Mouse (Mus musculus) pancreas, adult 10 weeks (tissue): Measurements from ENCODE around the gene Ccdc137. TPM values are rescaled to one million over a fixed set of nuclear protein-coding genes. Genes with fewer than 3 reads are reported as not detected.

Experiments
- polyA plus RNA-seq: library from polyadenylated mRNA; stranded (reverse); fragments of 350-450 nt; fragmentation: Illumina TruSeq; extraction: RNeasy Lipid Tissue Mini Kit (QIAGEN cat#74804); gene quantifications from one replicate; pipeline ENCODE4 v1.2.3, GENCODE M21; 2015; ENCODE audit warnings: low read depth, low replicate concordance; ENCODE audit not compliant: insufficient read depth

Ccdc137 gene
- 10.5 TPM for polyA plus RNA-seq

DNA sequence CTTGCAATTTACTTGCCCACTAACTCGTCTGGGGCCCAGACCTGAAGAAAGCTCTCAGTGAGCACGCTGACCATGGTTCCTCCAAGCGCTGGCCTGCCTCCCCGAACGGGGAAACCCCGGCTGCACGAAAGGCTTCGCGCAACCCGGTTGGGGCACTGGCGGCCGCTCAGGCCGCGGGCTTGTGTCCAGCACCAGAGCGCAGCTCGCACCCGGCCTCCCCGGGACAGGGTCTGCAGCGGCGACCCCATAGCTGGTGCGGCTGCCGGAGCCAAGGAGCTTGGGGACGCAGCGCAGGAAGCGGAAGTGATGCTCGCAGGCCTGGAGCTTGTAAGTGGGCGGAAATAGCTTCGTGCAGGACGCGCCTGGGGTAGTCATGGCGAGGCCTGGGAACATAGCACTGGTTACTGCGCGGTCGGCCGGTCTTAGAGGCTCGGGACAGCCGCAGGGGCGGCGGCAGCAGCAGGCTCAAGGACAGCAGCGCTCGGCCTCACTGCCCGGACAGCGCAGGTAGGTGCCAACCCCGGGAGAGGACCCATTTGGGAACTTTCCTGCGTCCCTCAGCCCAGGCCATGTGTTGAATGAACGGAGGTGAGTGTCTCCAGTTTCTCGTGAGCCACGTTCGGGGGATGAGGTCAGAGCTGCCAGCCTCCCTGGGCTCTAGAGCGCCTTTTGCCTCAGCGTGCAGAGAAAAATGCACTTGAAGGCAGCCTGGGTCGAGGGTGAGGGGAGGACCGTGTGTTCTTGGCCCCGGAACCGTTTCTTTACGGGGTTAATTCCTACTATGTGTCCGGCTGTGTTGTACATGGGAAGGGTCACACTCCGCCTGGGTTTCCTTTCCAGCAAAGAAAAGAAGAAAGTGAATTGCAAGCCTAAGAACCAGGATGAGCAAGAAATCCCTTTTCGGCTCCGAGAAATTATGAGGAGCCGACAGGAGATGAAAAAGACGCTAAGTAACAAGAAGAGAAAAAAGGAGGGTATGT, at the start of gene Ccdc137, which contains the start of gene Oxld1:
Gene Ccdc137, plus strand, starts transcription at position 344 of the 980 bp plus-strand sequence.
Gene Oxld1, minus strand, starts transcription at position 297 of the 980 bp plus-strand sequence.

DNA sequence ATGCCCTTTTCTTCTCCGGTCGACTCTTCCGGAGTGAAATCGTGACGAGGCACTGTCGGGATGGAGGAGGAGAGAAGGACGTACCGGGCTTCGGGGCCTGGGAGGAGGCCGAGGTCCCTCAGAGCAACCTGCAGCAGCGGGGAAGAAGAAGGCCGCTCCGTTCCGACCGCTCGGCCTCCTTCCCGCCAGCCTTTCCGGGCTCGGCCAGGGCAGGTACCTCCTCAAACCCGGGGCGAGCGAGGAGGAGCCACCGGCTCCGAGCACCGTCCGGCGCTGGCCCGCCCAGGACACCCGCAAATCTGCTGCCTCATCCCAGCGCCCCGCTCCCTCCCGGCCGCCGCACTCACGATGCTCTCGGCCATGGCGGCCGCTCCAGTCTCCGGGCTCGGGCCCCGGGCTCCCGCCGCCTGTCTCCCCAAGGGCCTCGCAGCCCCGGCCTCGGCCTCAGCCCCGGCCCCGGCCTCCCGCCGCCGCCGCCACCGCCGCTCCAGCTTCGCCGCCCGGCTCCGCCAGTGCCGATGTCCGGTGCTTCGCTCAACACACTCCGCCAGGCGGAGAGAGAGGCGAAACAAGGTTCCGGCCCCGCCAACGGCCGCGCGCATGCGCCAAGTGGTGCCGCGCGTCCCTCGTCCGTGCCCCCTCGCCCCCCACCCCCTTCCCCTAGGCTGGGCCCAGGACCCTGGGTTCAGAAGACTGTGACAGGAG, 20.6 kb upstream of the Ccdc137 start, which contains the start of gene Nploc4:
Gene Nploc4, minus strand, starts transcription at position 557 of the 705 bp plus-strand sequence.

DNA sequence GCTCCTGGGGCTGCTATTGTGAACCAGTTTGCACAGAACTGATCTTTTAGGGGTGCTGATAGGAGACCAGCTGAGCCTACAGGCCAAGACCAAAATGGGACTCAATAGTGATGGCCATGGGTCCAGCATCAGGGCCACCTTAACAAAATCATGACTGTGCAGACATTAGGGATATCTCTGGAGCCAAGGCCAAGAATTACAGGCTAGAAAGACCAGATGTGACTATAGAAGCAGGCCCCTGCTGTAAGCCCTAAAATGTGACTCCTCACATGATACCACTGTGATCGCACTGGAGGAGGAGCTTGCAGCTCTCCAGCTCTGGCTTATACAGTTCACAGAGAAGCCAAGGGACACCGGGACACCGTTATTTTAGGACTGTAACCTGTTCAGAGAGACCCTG, 15.6 kb upstream of the Ccdc137 start, which contains the start of gene Tspan10:
Gene Tspan10, plus strand, starts transcription at position 301 of the 400 bp plus-strand sequence.

DNA sequence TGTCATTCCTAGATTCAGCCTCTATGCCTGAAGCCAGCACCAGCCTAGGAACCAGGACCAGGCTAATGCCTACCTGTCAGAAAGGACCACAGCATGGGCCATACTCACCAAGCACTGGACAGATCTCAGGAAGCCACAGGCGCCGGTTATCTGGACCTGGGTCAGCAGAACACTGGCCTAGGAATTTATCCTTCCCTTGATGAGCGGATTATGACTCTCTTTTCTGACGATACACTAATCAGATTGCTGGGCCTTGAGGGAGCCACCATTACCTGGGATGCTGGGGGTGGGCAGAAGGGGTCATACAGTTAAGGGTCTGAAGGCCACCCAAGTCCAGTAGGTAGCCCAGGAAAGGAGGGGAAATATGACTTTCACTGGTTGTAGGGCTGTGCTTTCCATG, 4.6 kb upstream of the Ccdc137 start, which contains the start of gene Pde6g:
Gene Pde6g, minus strand, starts transcription at position 195 of the 400 bp plus-strand sequence.

DNA sequence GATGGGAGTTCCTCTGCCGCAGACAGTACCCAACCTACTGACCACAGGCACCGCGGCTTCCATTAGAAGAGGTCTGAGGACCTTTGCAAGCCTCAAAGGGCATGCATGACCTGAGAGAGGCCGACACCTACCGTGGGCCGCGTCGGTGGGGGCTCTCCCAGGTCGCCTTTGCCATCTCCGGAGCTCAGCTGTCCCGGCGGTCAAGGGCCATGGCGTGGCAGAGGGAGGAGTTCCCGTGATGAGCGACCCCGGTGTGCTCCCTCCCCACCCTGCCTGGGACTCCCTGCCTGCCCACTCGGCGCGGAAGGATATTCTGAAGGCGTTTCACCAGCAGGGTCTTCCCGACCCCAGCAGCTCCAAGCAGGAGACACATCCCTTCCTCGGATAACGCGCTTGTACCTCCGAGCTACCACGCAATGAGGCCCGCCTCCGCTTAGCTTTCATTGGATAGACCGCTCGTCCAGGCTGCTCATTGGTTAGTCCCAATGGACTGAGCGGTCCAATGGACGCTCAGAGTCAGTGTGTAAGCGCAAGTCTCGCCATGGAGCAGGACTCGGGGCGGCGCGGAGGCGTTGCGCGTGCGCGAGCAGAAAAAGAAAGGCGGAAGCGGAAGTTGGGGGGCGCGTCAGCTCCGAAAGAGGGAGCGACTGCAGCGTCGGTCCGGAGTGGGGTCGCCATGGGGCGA, 9.3 kb downstream of the Ccdc137 start, which contains the start of gene Arl16:
Gene Arl16, minus strand, starts transcription at position 557 of the 685 bp plus-strand sequence.

DNA sequence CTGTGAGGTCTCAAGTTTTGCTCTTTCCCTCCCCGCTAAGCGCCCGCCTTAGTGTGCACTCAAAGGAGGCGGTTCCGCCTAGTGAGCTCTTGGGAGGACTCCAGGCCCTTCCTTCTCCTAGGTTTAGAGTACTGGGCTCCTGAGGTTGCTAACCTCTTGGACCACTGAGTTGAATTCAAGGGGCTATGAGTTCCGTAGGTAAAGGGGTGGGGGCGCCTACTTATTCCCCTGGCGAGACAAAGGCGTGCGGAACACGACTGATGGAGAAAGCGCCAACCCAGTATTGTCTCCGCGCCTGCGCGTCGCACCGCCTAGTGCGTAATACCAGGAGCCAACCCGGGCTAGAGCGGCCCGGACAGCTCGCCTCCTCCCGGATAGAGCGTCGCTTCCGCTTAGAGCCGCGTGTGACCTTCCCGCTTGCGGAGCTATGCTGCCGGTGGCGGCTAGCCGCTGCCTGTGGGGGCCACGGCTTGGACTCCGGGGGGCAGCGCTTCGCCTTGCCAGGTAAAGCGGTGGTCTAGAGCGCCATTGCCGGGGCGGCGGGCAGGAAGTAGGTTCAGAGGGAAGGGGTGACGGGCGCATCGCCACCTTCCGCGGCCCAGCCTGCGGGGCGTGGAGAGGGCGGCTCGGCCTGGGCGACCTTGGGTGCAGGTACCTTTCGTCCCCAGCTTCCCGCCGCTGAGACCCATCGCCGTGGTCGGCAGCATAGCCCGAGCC, 26.5 kb downstream of the Ccdc137 start, which contains the start of gene Mrpl12:
Gene Mrpl12, plus strand, starts transcription at position 349 of the 717 bp plus-strand sequence.

DNA sequence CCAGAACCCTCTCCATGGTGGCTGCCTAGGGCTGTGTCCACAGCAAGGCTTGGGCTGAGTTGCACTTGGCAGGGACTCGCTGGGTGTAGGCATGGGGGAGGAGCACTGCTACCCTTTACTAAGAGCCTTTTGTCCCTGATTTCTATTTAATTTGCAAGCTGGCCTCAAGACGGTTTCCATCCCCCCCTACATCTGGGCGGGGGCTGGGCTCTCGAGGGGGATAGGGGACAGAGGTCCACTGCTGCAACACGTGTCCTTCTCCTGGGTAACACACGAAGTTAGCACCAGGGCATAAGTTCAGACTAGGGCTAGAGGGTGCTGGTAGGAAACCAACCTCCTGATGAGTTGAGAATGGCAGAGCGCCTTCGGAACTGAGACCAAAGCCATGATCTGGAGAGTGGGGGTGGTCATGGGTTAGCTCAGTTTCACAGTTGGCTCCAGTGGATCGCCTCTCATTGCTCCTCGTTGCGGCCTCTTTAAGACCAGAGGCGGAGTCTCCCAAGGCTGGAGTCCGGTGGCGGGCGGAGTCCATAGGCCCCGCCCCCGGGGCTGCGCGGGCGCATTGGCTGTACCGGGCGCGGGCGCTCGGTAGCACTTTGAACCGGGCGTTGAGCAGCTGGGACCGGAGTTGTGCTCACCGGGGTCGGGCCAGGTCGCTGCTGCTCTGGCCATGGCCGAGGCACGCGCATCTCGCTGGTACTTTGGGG, 33.6 kb downstream of the Ccdc137 start, which contains the start of gene Slc25a10:
Gene Slc25a10, plus strand, starts transcription at position 524 of the 707 bp plus-strand sequence.

Other genes with a start within 250 kb of the Ccdc137 start
- gene Bahcc1, start 225.2 kb upstream of the Ccdc137 start, polyA plus RNA-seq, result 4.6 TPM
- gene Actg1, start 109.6 kb upstream of the Ccdc137 start, polyA plus RNA-seq, result 280 TPM
- not detected for gene Fscn2, start 96.6 kb upstream of the Ccdc137 start, polyA plus RNA-seq
- gene Faap100, start 79.4 kb upstream of the Ccdc137 start, polyA plus RNA-seq, result 5.7 TPM
- gene Nploc4, start 20.4 kb upstream of the Ccdc137 start, polyA plus RNA-seq, result 10.3 TPM
- gene Tspan10, start 15.5 kb upstream of the Ccdc137 start, polyA plus RNA-seq, result not detected
- gene Pde6g, start 4.6 kb upstream of the Ccdc137 start, polyA plus RNA-seq, result 1.3 TPM
- gene Oxld1, start within 50 bp of the Ccdc137 start, polyA plus RNA-seq, result 2.7 TPM
- 5.2 TPM for gene Arl16, start 9.5 kb downstream of the Ccdc137 start, polyA plus RNA-seq
- 19.4 TPM for gene Mrpl12, start 26.5 kb downstream of the Ccdc137 start, polyA plus RNA-seq
- 11.5 TPM for gene Slc25a10, start 33.7 kb downstream of the Ccdc137 start, polyA plus RNA-seq
- 2.1 TPM for gene Gcgr, start 72.6 kb downstream of the Ccdc137 start, polyA plus RNA-seq
- gene Mcrip1, start 91.6 kb downstream of the Ccdc137 start, polyA plus RNA-seq, result 27.1 TPM
- gene Ppp1r27, start 93.0 kb downstream of the Ccdc137 start, polyA plus RNA-seq, result not detected
- 636 TPM for gene P4hb, start 115.1 kb downstream of the Ccdc137 start, polyA plus RNA-seq
- gene Arhgdia, start 123.5 kb downstream of the Ccdc137 start, polyA plus RNA-seq, result 79.0 TPM
- 13.4 TPM for gene Alyref, start 140.2 kb downstream of the Ccdc137 start, polyA plus RNA-seq
- gene Anapc11, start 140.3 kb downstream of the Ccdc137 start, polyA plus RNA-seq, result 11.9 TPM
- not detected for gene Npb, start 150.4 kb downstream of the Ccdc137 start, polyA plus RNA-seq
- gene Pcyt2, start 159.8 kb downstream of the Ccdc137 start, polyA plus RNA-seq, result 38.6 TPM
- gene Sirt7, start 167.1 kb downstream of the Ccdc137 start, polyA plus RNA-seq, result 19.3 TPM
- gene Mafg, start 175.5 kb downstream of the Ccdc137 start, polyA plus RNA-seq, result 11.0 TPM
- 24.5 TPM for gene Pycr1, start 185.7 kb downstream of the Ccdc137 start, polyA plus RNA-seq
- 1.4 TPM for gene Myadml2, start 190.0 kb downstream of the Ccdc137 start, polyA plus RNA-seq
- 0.81 TPM for gene Notum, start 203.1 kb downstream of the Ccdc137 start, polyA plus RNA-seq
- 29.7 TPM for gene Aspscr1, start 214.9 kb downstream of the Ccdc137 start, polyA plus RNA-seq